In the genomic region with DNA sequence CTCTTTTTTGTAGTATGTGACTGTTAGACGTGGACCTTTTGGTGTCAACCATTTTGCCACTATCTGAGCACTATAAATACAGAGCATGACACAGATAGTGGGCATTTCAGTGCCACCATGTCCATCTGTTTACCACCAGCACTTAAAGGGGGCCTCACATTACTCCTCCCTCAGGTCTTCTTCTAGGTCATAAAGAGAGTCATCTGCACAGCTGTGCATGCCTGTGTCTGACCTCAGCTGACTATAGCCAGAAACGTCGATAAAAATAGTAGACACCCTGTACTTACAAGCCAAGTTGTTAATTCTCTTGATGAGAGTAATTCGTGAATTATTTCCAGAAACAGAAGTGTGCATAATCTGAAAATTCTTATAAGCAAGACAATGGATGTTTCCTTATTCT, we compare ENCODE assay signal across 18 mouse cellular contexts. TPM values are rescaled to one million over a fixed set of nuclear protein-coding genes. Genes with fewer than 3 reads are reported as not detected.
"Had no signal": no experiment of that assay in that cellular context is flagged by ENCODE, and none has a peak within 500 bp of the region (broad histone marks: within the 10 kb centered on the region; RNA-seq: fewer than 3 reads in every experiment).

No protein-coding gene starts in this region.

- H3K4me3 ChIP-seq: neural tube, embryonic 13.5 days; neural tube, embryonic 15.5 days; stomach, embryonic 15.5 days had no signal

- H3K36me3 ChIP-seq: neural tube, embryonic 13.5 days; neural tube, embryonic 15.5 days; stomach, embryonic 15.5 days had no signal

- DNase-seq: retina, postnatal 1 day; right cerebral cortex, adult 18-20 months; right cerebral cortex, postnatal 14 days; right cerebral cortex, postnatal 25 days; right cerebral cortex, postnatal 4 days; spleen, adult 18-20 months; thymus, adult 18-20 months; thymus, adult 2 months; thymus, postnatal 14 days; thymus, postnatal 25 days; thymus, postnatal 36 days; thymus, postnatal 4 days had no signal

- H3K27me3 ChIP-seq: neural tube, embryonic 13.5 days; neural tube, embryonic 15.5 days; stomach, embryonic 15.5 days had no signal

- H3K4me2 ChIP-seq: neural tube, embryonic 13.5 days; neural tube, embryonic 15.5 days; stomach, embryonic 15.5 days had no signal

RNA-seq across cellular contexts. Expression of gene Gabrb2, which starts 29.4 kb away (rescaled TPM):
- polyA plus RNA-seq: small intestine, adult 2 months; spleen, adult 2 months; thymus, adult 2 months; thymus, postnatal 0 days had no signal
